Mouse (Mus musculus) cerebellum, adult 9-10 months (tissue): ENCODE results near the gene Bivm.

Experiments used
- DNase-seq: peaks from one replicate; pipeline ENCODE4 v3.0.0; 2022

Bivm gene

DNA sequence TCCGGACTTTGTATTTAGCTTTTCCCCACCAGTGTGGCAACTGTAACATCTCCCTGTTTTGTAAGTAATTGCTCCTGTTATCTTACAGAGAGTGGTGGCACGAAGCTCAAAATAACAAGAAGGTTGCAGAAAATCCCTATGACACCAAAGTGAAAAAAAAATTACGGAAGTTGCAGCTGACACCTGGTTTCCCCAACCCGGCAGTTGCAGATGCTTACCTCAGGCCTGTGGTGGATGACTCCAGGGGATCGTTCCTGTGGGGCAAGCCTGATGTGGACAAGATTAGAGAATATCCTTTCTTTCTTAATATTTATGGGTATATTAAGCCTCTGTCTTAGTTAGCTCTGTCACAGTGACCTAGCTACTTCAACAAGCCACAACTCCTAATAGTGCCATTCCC, 59.3 kb downstream of the Bivm start:
- no peak for DNase-seq

DNA sequence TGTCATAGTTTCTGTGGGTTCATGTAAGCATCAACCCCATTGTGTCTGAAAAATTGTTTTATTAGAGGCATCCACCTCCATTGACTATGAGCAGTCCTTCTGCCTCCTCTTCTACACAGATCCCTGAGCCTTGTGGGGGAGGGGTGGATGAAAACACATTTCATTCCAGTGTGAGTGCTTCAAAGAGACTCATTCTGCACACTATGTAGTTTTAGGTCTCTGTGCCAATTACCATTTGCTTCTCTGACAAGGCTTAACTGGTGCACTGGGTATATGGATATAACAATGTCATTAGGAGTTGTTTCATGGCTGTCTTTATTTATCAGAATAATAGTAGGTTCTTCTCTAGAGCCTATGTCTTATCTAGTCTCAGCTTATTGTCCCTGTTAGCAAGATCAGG, 67.6 kb downstream of the Bivm start:
- DNase-seq, result no peak
